Mouse (Mus musculus): ENCODE results near the gene Gm14443.
"Not testable (repeated sequence)": the region's sequence is repeated elsewhere in the genome, so short reads cannot be mapped to it uniquely, and the experiment has no call there.

Gm14443 gene

DNA sequence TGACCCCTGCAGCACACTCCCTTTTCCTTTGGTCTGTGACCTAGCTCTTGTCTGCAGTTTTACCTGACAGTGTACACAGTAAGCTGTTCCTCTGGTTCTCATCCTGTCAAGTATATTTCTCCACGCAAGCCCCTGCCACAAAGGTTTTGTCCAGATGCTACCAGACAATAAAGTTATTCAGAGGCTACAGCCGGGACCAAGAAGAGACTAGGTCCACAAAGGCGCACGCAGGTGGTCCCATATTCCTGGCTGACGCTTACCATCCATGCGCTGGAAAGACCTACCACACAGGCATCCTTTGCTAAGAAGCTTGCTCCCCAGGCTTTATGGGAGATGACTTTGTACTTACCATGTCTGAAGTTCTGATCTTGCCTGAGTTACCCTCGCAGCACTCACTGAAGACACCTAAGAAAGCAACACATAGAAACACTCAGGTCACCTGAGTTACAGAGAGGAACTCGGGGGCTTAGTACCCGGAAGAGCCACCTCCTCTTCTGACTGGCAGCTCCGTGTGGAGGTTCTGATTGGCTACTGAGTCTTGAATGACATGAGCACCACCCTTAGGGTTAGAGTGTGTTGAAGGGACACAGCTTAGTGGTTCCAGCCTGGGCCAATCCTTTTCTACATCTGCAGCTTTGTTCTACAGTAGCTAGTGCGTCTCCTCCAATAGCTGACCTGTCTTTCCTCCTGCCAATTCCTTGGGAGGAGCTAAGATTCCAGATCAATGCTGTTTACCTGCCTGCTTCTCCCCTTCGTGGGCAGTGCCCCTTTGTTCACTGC lies at the start of gene Gm14443:
Gene Gm14443, minus strand, starts transcription at position 471 of the 780 bp plus-strand sequence.
- not testable (repeated sequence) for DNase-seq (ENCODE audit: low spot score in 2 of 2)

GRCm38 (mm10) chr2:175206732-175207131 lies 31.1 kb upstream of the Gm14443 start, which contains the start of gene Gm14391:
TSS of gene Gm14391 (minus strand) at chr2:175206917.
- DNase-seq (ENCODE audit: low spot score in 2 of 2) = not testable (repeated sequence)

DNA sequence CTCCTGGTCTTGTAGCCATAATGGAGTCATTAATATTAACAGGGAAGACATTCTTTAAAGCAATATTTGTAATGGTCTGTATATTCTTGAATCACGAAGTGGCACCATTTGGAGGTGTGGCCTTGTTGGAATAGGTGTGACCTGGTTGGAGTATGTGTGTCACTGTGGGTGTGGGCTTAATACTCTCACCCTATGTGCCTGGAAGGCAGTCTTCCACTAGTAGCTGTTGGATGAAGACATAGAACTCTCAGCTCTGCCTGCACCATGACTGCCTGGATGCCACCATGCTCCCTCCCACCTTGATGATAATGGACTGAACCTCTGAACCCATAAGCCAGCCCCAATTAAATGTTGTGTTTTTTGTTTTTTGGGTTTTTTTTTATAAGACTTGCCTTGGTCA lies 3.3 kb upstream of the Gm14443 start:
- DNase-seq (ENCODE audit: low spot score in 2 of 2) = not testable (repeated sequence)

- DNase-seq (ENCODE audit: low spot score in 2 of 2) = no peak
Observed at GRCm38 (mm10) chr2:175176312-175176711, 641 bp upstream of the Gm14443 start.

DNA sequence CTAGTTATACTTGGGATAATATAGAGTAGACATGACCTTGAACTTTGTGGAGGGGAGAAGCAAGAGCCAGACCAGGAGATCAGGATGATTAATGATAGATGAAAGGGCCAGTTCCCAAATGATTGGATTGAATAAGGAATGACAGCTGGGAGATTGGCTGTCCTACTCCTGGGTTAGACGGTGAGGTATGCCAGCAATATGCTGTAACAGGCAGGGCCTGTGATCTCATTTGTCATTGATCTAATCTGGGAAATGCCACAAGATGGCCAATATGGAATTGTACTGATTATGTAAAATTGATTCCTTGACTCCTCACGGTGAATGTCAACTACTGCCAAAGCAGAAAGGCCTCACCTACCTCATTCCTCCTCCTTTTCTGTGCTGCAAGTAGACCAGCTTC lies 1.6 kb downstream of the Gm14443 start:
- DNase-seq (ENCODE audit: low spot score in 2 of 2) = not testable (repeated sequence)

DNA sequence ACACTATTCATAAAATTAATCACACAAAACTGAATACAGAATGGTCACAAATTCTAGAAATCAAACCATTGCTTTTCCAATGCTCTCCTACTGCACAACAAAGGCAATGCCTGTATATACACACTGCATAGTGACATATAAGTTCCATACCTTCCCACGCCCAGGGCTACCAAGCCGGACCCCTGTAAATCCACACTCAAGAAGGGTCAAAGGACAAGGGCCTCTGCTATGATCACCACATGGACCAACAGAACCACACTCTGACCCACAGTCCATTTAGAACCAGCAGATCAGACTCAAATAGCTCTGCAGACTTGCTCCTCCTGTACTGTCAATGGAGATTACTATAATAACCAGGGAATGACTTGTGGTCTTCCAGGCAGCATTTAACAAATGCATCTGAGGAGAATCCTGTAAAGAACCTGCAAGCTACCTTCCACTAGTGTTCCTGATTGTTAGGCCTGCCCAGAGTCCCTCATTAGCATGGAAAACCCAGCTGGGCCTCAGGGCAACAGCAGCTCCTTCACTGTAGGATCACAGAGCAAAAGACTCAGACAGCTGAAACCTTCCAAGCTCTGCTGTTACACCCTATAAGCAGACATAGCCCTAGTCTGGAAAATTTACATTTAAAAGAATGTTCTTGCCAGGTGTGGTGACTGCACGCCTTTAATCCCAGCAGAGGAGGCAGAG lies 2.6 kb downstream of the Gm14443 start:
- DNase-seq (ENCODE audit: low spot score in 2 of 2) = not testable (repeated sequence)

DNA sequence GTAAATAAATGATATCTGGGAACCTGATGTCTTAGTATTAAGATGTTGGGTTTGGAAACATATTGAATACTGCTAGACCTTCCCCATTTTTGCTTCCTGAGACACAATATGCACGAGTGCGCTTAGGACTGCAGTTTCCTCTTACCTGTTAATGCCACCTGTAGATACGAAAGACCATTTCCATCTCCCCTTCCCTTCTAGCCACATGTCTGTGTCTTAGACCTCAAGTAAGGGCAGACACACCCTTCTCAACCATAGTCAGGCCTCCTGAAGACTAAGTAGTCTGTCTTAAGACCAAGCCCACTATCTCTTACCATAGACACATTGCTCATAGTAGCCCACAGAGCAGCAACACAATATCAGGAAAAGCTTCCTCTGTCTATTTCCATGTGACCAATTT lies 3.5 kb downstream of the Gm14443 start:
- no peak for DNase-seq (ENCODE audit: low spot score in 2 of 2)

GRCm38 (mm10) chr2:175166870-175167269 lies 8.8 kb downstream of the Gm14443 start:
- DNase-seq (ENCODE audit: low spot score in 2 of 2) = not testable (repeated sequence)

GRCm38 (mm10) chr2:175165110-175165509 lies 10.6 kb downstream of the Gm14443 start:
- not testable (repeated sequence) for DNase-seq (ENCODE audit: low spot score in 2 of 2)

GRCm38 (mm10) chr2:175161438-175161837 lies 14.2 kb downstream of the Gm14443 start:
- DNase-seq (ENCODE audit: low spot score in 2 of 2) = not testable (repeated sequence)

- DNase-seq (ENCODE audit: low spot score in 2 of 2) = no peak
Observed at GRCm38 (mm10) chr2:175158642-175159041, 17.0 kb downstream of the Gm14443 start.

- no peak for DNase-seq (ENCODE audit: low spot score in 2 of 2)
Observed at GRCm38 (mm10) chr2:175156696-175157095, 19.0 kb downstream of the Gm14443 start.

DNA sequence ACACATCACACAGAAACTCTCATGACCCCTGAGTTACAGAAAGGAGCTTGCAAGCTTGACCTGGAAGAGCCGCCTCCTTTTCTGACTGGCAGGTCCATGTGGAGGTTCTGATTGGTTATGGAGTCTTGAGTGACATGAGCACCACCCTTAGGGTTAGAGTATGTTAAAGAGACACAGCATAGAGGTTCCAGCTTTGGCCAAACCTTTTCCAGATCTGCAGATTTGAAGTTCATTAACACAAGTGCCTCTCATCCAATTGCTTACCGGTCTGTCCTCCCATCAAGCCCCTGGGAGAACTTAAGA lies 33.7 kb downstream of the Gm14443 start, which contains the start of gene Gm14399:
Gene Gm14399, minus strand, starts transcription at position 20 of the 303 bp plus-strand sequence.
- not testable (repeated sequence) for DNase-seq (ENCODE audit: low spot score in 2 of 2)

DNA sequence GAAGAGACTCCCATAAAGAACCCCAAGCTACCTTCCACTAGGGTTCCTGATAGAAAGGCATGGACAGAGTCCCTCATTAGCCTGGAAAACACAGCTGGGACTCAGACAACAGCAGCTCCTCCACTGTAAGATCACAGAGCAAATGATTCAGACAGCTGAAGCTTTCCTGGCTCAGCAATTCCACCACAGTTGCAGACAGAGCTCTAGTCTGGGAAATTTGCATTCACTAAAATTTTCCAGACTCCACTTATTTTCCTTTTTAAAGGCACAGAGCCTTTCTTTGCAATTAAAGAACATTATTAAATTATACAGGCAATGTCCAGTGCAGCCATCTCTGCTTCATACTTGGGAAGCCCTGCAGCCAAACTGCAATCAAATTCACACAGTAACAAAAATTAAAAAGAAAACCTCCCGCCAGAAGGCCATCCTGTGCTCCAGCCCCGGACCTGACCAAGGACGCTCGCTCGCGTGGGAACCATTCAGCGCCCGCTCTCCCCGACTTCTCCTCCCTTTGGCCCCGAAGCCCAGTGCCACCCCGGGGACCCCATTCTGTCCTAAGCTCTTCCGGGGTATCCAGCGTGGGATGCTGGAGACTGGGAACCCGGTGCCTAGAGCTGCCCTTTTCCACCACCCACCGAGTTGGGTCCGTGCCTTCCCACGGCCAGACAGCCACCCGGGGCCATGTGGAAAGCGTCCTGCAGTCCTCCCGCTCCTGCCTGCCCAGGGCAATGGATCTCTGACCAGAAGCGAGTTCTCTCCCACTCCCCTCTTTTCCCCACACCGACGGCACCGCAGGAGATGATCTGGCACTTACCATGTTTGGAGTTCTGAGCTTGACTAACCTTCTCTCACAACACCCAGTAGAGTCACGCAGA lies 34.3 kb downstream of the Gm14443 start:
- peak; percentile 13 to 19 for DNase-seq (ENCODE audit: low spot score in 2 of 2)

DNA sequence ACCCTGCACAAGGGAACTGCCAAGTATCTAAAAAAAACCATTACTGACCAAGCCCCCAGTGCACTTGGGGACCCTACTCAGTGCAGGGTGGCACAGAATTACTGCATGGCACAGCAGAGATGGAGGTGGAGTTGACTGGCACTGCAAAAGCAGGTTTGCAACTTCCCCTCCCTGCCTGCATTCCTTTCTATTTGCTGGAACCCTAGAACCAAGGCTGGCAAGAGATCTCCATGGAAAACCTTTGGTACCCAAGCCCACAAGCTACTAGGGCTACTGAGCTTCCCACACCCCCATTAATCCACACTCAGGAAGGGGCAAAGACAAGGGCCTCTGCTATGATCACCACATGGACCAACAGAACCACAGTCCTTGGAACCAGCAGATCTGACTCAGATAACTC lies 35.0 kb downstream of the Gm14443 start:
- DNase-seq (ENCODE audit: low spot score in 2 of 2) = not testable (repeated sequence)

Measured in frontal cortex, postnatal 14 days (tissue).